Mouse (Mus musculus) neural tube, embryonic 11.5 days (tissue): Measurements from ENCODE around the gene Pid1. TPM values are rescaled to one million over a fixed set of nuclear protein-coding genes. Genes with fewer than 3 reads are reported as not detected.
"Not testable (repeated sequence)": the region's sequence is repeated elsewhere in the genome, so short reads cannot be mapped to it uniquely, and the experiment has no call there.

Experiments
- ATAC-seq: fragments of 200-750 bp; cut with Nextera tagmentation; 2 replicates; pipeline ENCODE4 v1.8.0; 2017; ENCODE audit warnings: moderate number of reproducible peaks, mild to moderate bottlenecking, moderate TSS enrichment, moderate library complexity; ENCODE audit not compliant: insufficient read depth, low FRiP score, low TSS enrichment
- DNase-seq: peaks from one replicate; pipeline ENCODE4 v3.0.0-alpha.2; 2015; ENCODE audit warnings: low spot score
- H3K27ac ChIP-seq: fragments of 300-500 bp; sonication (generic); 2 replicates; pipeline ENCODE4 v1.5.1; 2014; ENCODE audit warnings: low read depth, mild to moderate bottlenecking, low read length
- H3K27me3 ChIP-seq: fragments of 300-500 bp; sonication (generic); 2 replicates; pipeline ENCODE4 v1.6.1; 2014; ENCODE audit warnings: mild to moderate bottlenecking, low read length, mixed read lengths; ENCODE audit not compliant: control insufficient read depth, insufficient read depth
- H3K36me3 ChIP-seq: fragments of 300-500 bp; sonication (generic); 2 replicates; pipeline ENCODE4 v1.6.1; 2014; ENCODE audit warnings: mild to moderate bottlenecking, low read length, moderate library complexity, mixed read lengths; ENCODE audit not compliant: control insufficient read depth, insufficient read depth
- H3K4me1 ChIP-seq: fragments of 300-500 bp; sonication (generic); 2 replicates; pipeline ENCODE4 v1.6.1; 2014; ENCODE audit warnings: low read length, mixed read lengths; ENCODE audit not compliant: control insufficient read depth, insufficient read depth
- H3K4me2 ChIP-seq: fragments of 300-500 bp; sonication (generic); 2 replicates; pipeline ENCODE4 v1.6.1; 2014; ENCODE audit warnings: low read depth, mild to moderate bottlenecking, moderate library complexity
- H3K4me3 ChIP-seq: fragments of 300-500 bp; sonication (generic); 2 replicates; pipeline ENCODE4 v1.5.1; 2014; ENCODE audit warnings: low read depth, low read length
- H3K9ac ChIP-seq: fragments of 300-500 bp; sonication (generic); 2 replicates; pipeline ENCODE4 v1.6.1; 2014; ENCODE audit warnings: mild to moderate bottlenecking, low read length
- H3K9me3 ChIP-seq: fragments of 300-500 bp; sonication (generic); 2 replicates; pipeline ENCODE4 v1.6.1; 2016; ENCODE audit warnings: low read length; ENCODE audit not compliant: control insufficient read depth
- WGBS: fragments of 180-500 bp; shearing (Covaris S2); extraction: QIAGEN DNeasy Blood & Tissue Kit; methylation state at CpG from one replicate; pipeline ENCODE4 v1.1.7; 2014; 5-methylcytosine and 5-hydroxymethylcytosine counted together
- polyA plus RNA-seq: library from polyadenylated mRNA; unstranded; fragments of >200 nt; fragmentation: Nextera tagmentation; extraction: Ambion mirVana; gene quantifications from 2 replicates; pipeline ENCODE4 v1.2.1, GENCODE M21; 2014

Gene Pid1
- polyA plus RNA-seq, 1 experiment from 2014 or later: 58.4 TPM

- not testable (repeated sequence) for H3K9me3 ChIP-seq, H3K4me1 ChIP-seq, ATAC-seq, H3K4me3 ChIP-seq, H3K4me2 ChIP-seq, H3K27me3 ChIP-seq, H3K9ac ChIP-seq, DNase-seq, H3K36me3 ChIP-seq, H3K27ac ChIP-seq
- WGBS: 33% methylated on average over 3 of the region's 3 CpGs
Observed at GRCm38 (mm10) chr1:84332797-84333196, 31.2 kb downstream of the Pid1 start.

- ATAC-seq, H3K4me1 ChIP-seq, H3K4me2 ChIP-seq, H3K4me3 ChIP-seq, H3K9me3 ChIP-seq, H3K27ac ChIP-seq, H3K27me3 ChIP-seq, H3K36me3 ChIP-seq, H3K9ac ChIP-seq, DNase-seq: not testable (repeated sequence)
- 78% methylated on average over 12 of the region's 12 CpGs for WGBS
Observed at GRCm38 (mm10) chr1:84331861-84332260, 32.1 kb downstream of the Pid1 start.

- ATAC-seq: no peak
- Histone ChIP-seq H3K9me3 (no peaks in the 10 kb centered on the region), H3K36me3 (no peaks in the 10 kb centered on the region), H3K4me3 (no peak overlapping the region), H3K4me1 (no peaks in the 10 kb centered on the region), H3K27me3 (no peaks in the 10 kb centered on the region), H3K9ac (no peak overlapping the region), H3K27ac (no peak overlapping the region), H3K4me2 (no peak overlapping the region)
- DNase-seq: no peak
- WGBS: 42% methylated on average over 3 of the region's 3 CpGs
Observed at GRCm38 (mm10) chr1:84325309-84325708, 38.7 kb downstream of the Pid1 start.

- Histone ChIP-seq H3K27ac (no peak overlapping the region), H3K4me2 (no peak overlapping the region), H3K9me3 (no peaks in the 10 kb centered on the region), H3K4me3 (no peak overlapping the region), H3K36me3 (no peaks in the 10 kb centered on the region), H3K9ac (no peak overlapping the region), H3K4me1 (no peaks in the 10 kb centered on the region), H3K27me3 (no peaks in the 10 kb centered on the region)
- no peak for DNase-seq
- ATAC-seq: no peak
- 84% methylated on average over 4 of the region's 4 CpGs for WGBS
Observed at GRCm38 (mm10) chr1:84321327-84321726, 42.7 kb downstream of the Pid1 start.

GRCm38 (mm10) chr1:84318569-84318968 lies 45.4 kb downstream of the Pid1 start:
- 72% methylated on average over 1 of the region's 1 CpGs for WGBS
- Histone ChIP-seq H3K36me3 (no peaks in the 10 kb centered on the region), H3K4me1 (no peaks in the 10 kb centered on the region), H3K27ac (no peak overlapping the region), H3K9me3 (no peaks in the 10 kb centered on the region), H3K9ac (no peak overlapping the region), H3K27me3 (no peaks in the 10 kb centered on the region), H3K4me2 (no peak overlapping the region), H3K4me3 (no peak overlapping the region)
- DNase-seq: no peak
- no peak for ATAC-seq

GRCm38 (mm10) chr1:84317827-84318226 lies 46.2 kb downstream of the Pid1 start:
- H3K4me3 ChIP-seq: no peak overlapping the region
- DNase-seq (no peak), ATAC-seq (no peak)
- H3K4me1 ChIP-seq: no peaks in the 10 kb centered on the region
- no peaks in the 10 kb centered on the region for H3K27me3 ChIP-seq
- H3K4me2 ChIP-seq: no peak overlapping the region
- WGBS: 97% methylated on average over 1 of the region's 1 CpGs
- H3K9me3 ChIP-seq: no peaks in the 10 kb centered on the region
- no peak overlapping the region for H3K9ac ChIP-seq
- H3K27ac ChIP-seq: no peak overlapping the region
- no peaks in the 10 kb centered on the region for H3K36me3 ChIP-seq

- DNase-seq (no peak), ATAC-seq (no peak)
- H3K4me1 ChIP-seq: no peaks in the 10 kb centered on the region
- no peaks in the 10 kb centered on the region for H3K9me3 ChIP-seq
- H3K36me3 ChIP-seq: no peaks in the 10 kb centered on the region
- H3K4me2 ChIP-seq: no peak overlapping the region
- H3K27me3 ChIP-seq: no peaks in the 10 kb centered on the region
- WGBS: 84% methylated on average over 2 of the region's 2 CpGs
- no peak overlapping the region for H3K27ac ChIP-seq
- H3K4me3 ChIP-seq: no peak overlapping the region
- no peak overlapping the region for H3K9ac ChIP-seq
Observed at GRCm38 (mm10) chr1:84309966-84310460, 54.0 kb downstream of the Pid1 start.

GRCm38 (mm10) chr1:84305713-84306421 lies 58.1 kb downstream of the Pid1 start:
- Histone ChIP-seq H3K9me3 (no peaks in the 10 kb centered on the region), H3K36me3 (no peaks in the 10 kb centered on the region), H3K4me2 (no peak overlapping the region), H3K4me3 (no peak overlapping the region), H3K27me3 (no peaks in the 10 kb centered on the region), H3K9ac (no peak overlapping the region), H3K4me1 (no peaks in the 10 kb centered on the region), H3K27ac (no peak overlapping the region)
- no peak for DNase-seq
- ATAC-seq: no peak
- WGBS: 82% methylated on average over 16 of the region's 16 CpGs

GRCm38 (mm10) chr1:84302788-84303187 lies 61.2 kb downstream of the Pid1 start:
- H3K4me3 ChIP-seq: no peak overlapping the region
- ATAC-seq (no peak), DNase-seq (no peak)
- H3K9me3 ChIP-seq: no peaks in the 10 kb centered on the region
- H3K4me2 ChIP-seq: no peak overlapping the region
- no peaks in the 10 kb centered on the region for H3K27me3 ChIP-seq
- WGBS: 85% methylated on average over 3 of the region's 3 CpGs
- H3K9ac ChIP-seq: no peak overlapping the region
- no peak overlapping the region for H3K27ac ChIP-seq
- no peaks in the 10 kb centered on the region for H3K36me3 ChIP-seq
- no peaks in the 10 kb centered on the region for H3K4me1 ChIP-seq
